Mouse (Mus musculus) megakaryocyte, embryonic 14.5 days (primary cell): Measurements from ENCODE around the gene Rpl21. TPM values are rescaled to one million over a fixed set of nuclear protein-coding genes. Genes with fewer than 3 reads are reported as not detected.

Experiments
- H3K27me3 ChIP-seq: replicated peaks from 2 replicates; pipeline ENCODE3; 2012; ENCODE audit warnings: inconsistent platforms
- H3K36me3 ChIP-seq: replicated peaks from 2 replicates; pipeline ENCODE3; 2012; ENCODE audit warnings: low read length, inconsistent platforms, mixed read lengths
- H3K4me1 ChIP-seq: 2 replicates; pipeline ENCODE4 v1.6.1; 2012; ENCODE audit warnings: inconsistent platforms
- H3K4me3 ChIP-seq: replicated peaks from 2 replicates; pipeline ENCODE3; 2012; ENCODE audit warnings: moderate library complexity, mild to moderate bottlenecking, inconsistent platforms
- H3K9me3 ChIP-seq: 2 replicates; pipeline ENCODE4 v1.6.1; 2012; ENCODE audit warnings: inconsistent platforms
- FLI1 ChIP-seq: IDR thresholded peaks from 2 replicates; pipeline ENCODE4 v1.6.1; 2012; ENCODE audit warnings: low read length, inconsistent platforms, mixed read lengths
- GATA1 ChIP-seq: IDR thresholded peaks from 3 replicates; pipeline ENCODE4 v1.6.1; 2012; ENCODE audit warnings: mixed read lengths, low read length, inconsistent platforms, borderline replicate concordance
- polyA plus RNA-seq: library from polyadenylated mRNA; stranded (reverse); fragments of >175 nt; gene quantifications from 2 replicates; pipeline ENCODE4 v1.2.3, GENCODE M21; 2012; ENCODE audit warnings: low replicate concordance; ENCODE audit not compliant: insufficient read depth

The Rpl21 gene
- polyA plus RNA-seq, 1 experiment = 53.6 TPM

DNA sequence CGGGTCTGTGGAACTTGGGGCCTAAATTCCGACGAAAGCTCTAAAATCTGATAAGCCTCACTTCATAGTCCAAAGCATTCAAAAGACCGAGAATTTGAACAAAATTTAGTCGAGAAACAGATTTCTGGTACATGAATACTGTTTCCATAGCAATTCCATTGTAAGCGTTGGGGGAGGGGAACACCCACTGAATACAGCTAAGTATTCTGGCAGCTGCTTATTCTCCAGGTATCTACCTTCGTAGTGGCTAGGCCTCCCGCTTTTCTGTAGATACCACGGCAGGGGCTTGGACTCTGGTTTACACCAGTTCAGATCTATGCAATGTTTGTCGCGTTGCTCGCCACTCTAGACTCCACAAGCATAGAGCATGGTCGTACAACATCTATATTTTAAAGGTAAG lies 37.0 kb upstream of the Rpl21 start:
- Histone ChIP-seq H3K9me3 (no peaks in the 10 kb centered on the region), H3K4me3 (no peak overlapping the region), H3K36me3 (no peaks in the 10 kb centered on the region), H3K27me3 (no peaks in the 10 kb centered on the region), H3K4me1 (peaks cover 58% of the 10 kb centered on the region)
- no peak for TF ChIP-seq GATA1
- TF ChIP-seq FLI1 = no peak

- Histone ChIP-seq H3K36me3 (peaks cover 10% of the 10 kb centered on the region), H3K4me3 (peak overlapping the region; percentile 3), H3K9me3 (peaks cover 17% of the 10 kb centered on the region), H3K27me3 (no peaks in the 10 kb centered on the region), H3K4me1 (peaks cover 35% of the 10 kb centered on the region)
- no peak for TF ChIP-seq GATA1
- TF ChIP-seq FLI1 = no peak
These were observed 34.7 kb upstream of the Rpl21 start for GRCm38 (mm10) chr5:146798031-146798430.

DNA sequence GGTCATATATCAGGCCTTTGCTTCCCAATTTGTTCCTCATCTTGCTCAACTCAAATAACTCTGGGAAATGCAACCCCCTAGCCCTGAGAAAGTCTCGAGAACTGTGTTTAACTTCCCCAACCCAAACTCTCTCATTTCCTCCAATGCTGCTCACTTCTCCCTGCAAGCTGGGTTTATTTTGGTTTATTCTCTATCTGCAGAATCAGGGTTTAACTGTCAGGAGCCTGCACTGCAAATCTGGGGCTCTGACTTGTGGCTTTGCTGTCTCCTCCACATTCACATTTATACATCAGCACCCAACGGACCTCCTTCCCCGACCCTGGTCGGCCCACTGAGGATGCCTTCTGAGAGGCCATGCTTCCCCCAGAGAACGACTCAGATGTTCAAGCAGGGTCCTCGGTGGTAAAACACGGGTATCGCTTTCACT lies 26.7 kb upstream of the Rpl21 start:
- TF ChIP-seq FLI1 = no peak
- no peak for TF ChIP-seq GATA1
- H3K4me3 ChIP-seq = no peak overlapping the region

GRCm38 (mm10) chr5:146809951-146810350 lies 22.7 kb upstream of the Rpl21 start:
- no peak overlapping the region for H3K4me3 ChIP-seq
- H3K36me3 ChIP-seq = no peaks in the 10 kb centered on the region
- peaks cover 26% of the 10 kb centered on the region for H3K4me1 ChIP-seq
- TF ChIP-seq GATA1 (no peak), FLI1 (no peak)
- H3K27me3 ChIP-seq = peaks cover 3% of the 10 kb centered on the region
- H3K9me3 ChIP-seq = peaks cover 10% of the 10 kb centered on the region

More for the DNA sequence above, 26.7 kb upstream of the Rpl21 start:
- peaks cover 31% of the 10 kb centered on the region for H3K4me1 ChIP-seq
- H3K27me3 ChIP-seq = peaks cover 3% of the 10 kb centered on the region
- peaks cover 10% of the 10 kb centered on the region for H3K36me3 ChIP-seq
- peaks cover 17% of the 10 kb centered on the region for H3K9me3 ChIP-seq

DNA sequence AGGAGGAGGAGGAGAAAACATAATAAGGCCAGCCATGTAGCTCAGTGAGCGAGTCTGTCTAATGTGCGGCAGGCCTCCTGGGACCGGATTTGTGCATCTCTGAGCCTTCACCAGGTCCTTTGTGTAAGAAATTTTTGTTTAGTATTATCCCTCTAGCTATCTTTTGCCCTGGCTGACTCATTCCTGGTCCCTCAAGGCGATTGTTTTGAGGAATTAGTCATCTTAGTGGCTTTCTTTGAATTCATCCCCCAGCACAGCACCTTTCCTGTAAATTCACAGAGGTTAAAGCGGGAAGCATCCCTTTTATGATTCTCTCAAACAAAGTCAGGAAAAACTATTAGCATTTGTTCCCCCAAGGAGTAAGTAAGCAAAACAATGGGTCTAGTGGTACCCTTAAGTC lies 19.8 kb upstream of the Rpl21 start:
- Histone ChIP-seq H3K4me3 (no peak overlapping the region), H3K27me3 (peaks cover 3% of the 10 kb centered on the region), H3K4me1 (peaks cover 26% of the 10 kb centered on the region), H3K9me3 (peaks cover 18% of the 10 kb centered on the region), H3K36me3 (peaks cover 3% of the 10 kb centered on the region)
- TF ChIP-seq FLI1 (no peak), GATA1 (no peak)

DNA sequence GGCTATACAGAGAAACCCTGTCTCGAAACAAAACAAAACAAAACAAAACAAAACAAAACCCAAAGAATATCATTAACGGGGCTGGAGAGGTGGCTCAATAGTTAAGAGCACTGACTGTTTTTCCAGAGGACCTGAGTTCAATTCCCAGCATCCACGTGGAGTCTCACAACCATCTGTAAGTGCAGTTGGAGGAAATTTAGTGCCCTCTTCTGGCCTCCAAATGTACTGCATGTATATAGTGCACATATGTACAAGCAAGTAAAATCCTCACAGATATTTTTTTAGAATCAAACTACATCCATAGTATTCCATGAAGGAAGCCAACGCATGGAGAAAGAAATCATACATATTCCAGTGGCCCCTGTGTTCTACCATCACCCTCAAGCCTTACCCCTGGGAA lies 19.3 kb upstream of the Rpl21 start:
- TF ChIP-seq GATA1 (no peak), FLI1 (no peak)
- Histone ChIP-seq H3K9me3 (peaks cover 18% of the 10 kb centered on the region), H3K4me1 (peaks cover 24% of the 10 kb centered on the region), H3K27me3 (peaks cover 2% of the 10 kb centered on the region), H3K4me3 (no peak overlapping the region), H3K36me3 (peaks cover 3% of the 10 kb centered on the region)

DNA sequence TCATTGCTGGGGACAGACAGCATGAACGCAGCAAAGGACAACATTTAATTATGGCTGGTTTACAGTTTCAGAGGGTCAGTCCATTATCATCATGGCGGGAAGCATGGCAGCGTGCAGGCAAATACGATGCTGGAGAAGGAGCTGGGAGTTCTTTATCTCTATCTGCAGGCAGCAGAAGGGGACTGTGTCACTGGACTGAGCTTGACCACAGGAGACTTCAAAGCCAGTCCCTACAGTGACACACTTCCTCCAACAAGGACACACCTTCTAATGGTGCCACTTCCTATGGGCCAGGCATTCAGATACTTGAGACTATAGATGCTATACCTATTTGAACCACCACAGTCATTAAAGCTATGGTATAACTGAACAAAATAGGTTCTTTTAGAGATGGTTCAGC lies 17.3 kb upstream of the Rpl21 start:
- no peak overlapping the region for H3K4me3 ChIP-seq
- H3K4me1 ChIP-seq = peaks cover 17% of the 10 kb centered on the region
- peaks cover 3% of the 10 kb centered on the region for H3K36me3 ChIP-seq
- TF ChIP-seq GATA1 (no peak), FLI1 (no peak)
- no peaks in the 10 kb centered on the region for H3K27me3 ChIP-seq
- H3K9me3 ChIP-seq = peaks cover 18% of the 10 kb centered on the region

DNA sequence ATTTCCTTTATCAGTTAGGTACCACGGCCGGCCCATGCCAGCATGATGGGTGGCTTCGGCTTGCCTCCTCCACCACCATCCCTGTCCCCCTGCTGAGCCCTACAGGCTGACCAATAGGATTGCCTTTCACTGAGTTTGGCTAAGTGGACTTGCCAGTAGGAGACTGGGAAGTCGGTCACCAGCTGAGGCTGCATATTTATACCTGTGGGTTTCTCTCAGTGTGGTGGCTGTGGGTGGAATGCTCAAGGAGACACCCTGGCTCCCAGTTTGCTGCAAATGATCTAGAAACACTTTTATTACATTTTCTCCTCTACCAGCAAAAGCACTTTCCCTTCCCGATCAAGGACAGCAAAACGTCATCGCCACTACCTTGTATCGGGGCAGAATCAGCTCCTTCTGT lies 15.1 kb upstream of the Rpl21 start:
- peaks cover 3% of the 10 kb centered on the region for H3K36me3 ChIP-seq
- no peak overlapping the region for H3K4me3 ChIP-seq
- H3K4me1 ChIP-seq = peaks cover 19% of the 10 kb centered on the region
- peaks cover 14% of the 10 kb centered on the region for H3K9me3 ChIP-seq
- TF ChIP-seq GATA1 (no peak), FLI1 (no peak)
- H3K27me3 ChIP-seq = no peaks in the 10 kb centered on the region

DNA sequence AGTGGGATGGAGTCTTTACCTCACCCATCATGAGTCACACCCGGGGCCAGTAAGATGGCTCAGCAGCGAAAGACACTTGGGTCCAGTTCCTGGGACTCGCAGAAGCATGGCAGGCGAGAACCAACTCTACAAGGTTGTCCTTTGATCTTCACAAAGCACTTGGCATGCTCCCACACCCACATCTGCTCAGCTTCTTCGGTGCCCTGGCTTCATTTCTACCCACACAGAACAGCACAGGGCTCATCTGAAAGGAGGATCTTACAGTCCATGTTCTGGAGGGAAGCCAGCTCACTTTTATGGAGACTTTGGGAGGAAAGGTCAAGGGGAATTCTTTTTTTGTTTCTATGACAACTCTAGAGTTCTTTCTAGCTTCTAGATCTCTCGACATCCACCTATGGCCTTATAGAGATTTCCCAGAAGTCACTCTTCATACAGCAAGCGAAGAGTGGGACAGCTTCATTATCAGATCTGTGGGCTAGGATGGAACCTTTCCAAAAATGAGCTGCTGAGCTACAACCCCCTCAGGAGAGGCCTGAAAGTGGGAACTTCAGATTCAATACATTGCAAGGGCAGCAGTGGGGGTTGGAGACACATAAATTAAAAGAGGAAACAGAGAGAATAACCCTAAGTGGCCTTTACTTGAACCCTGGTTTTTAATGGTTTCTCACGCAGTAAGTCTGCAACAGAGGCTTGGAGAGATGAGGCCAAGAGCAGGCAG lies 13.6 kb upstream of the Rpl21 start:
- TF ChIP-seq FLI1 (no peak), GATA1 (no peak)
- H3K27me3 ChIP-seq = no peaks in the 10 kb centered on the region
- peaks cover 3% of the 10 kb centered on the region for H3K36me3 ChIP-seq
- H3K9me3 ChIP-seq = peaks cover 9% of the 10 kb centered on the region; the same call in 1 of the 2 replicates
- H3K4me3 ChIP-seq = no peak overlapping the region
- peaks cover 23% of the 10 kb centered on the region for H3K4me1 ChIP-seq

- H3K9me3 ChIP-seq = no peaks in the 10 kb centered on the region
- H3K4me3 ChIP-seq = no peak overlapping the region
- peaks cover 21% of the 10 kb centered on the region for H3K4me1 ChIP-seq
- no peak for TF ChIP-seq FLI1
- no peak for TF ChIP-seq GATA1
- H3K36me3 ChIP-seq = no peaks in the 10 kb centered on the region
- no peaks in the 10 kb centered on the region for H3K27me3 ChIP-seq
These were observed 9.7 kb upstream of the Rpl21 start for GRCm38 (mm10) chr5:146823005-146823404.
